Mouse (Mus musculus) neural tube, embryonic 15.5 days (tissue): ENCODE measurements around the gene Pgd. TPM values are rescaled to one million over a fixed set of nuclear protein-coding genes. Genes with fewer than 3 reads are reported as not detected.
A peak's percentile ranks its signal among the peaks of the same experiment; 100 is the strongest.

Experiments
- ATAC-seq: fragments of 200-750 bp; cut with Nextera tagmentation; 2 replicates; pipeline ENCODE4 v1.8.0; 2017; ENCODE audit warnings: mild to moderate bottlenecking, moderate TSS enrichment, moderate library complexity; ENCODE audit not compliant: low FRiP score
- H3K27ac ChIP-seq: fragments of 300-500 bp; sonication (generic); replicated peaks from 2 replicates; pipeline ENCODE4 v1.5.1; 2015; ENCODE audit warnings: mild to moderate bottlenecking, inconsistent platforms
- H3K27me3 ChIP-seq: fragments of 300-500 bp; sonication (generic); replicated peaks from 2 replicates; pipeline ENCODE4 v1.6.1; 2015; ENCODE audit warnings: inconsistent platforms
- H3K36me3 ChIP-seq: fragments of 300-500 bp; sonication (generic); 2 replicates; pipeline ENCODE4 v1.6.1; 2015; ENCODE audit warnings: inconsistent platforms
- H3K4me1 ChIP-seq: fragments of 300-500 bp; sonication (generic); 2 replicates; pipeline ENCODE4 v1.6.1; 2015; ENCODE audit warnings: inconsistent platforms
- H3K4me2 ChIP-seq: fragments of 300-500 bp; sonication (generic); 2 replicates; pipeline ENCODE4 v1.6.1; 2015; ENCODE audit warnings: inconsistent platforms, mild to moderate bottlenecking, moderate library complexity
- H3K4me3 ChIP-seq: fragments of 300-500 bp; sonication (generic); replicated peaks from 2 replicates; pipeline ENCODE4 v1.5.1; 2015; ENCODE audit warnings: mild to moderate bottlenecking, inconsistent platforms
- H3K9ac ChIP-seq: fragments of 300-500 bp; sonication (generic); replicated peaks from 2 replicates; pipeline ENCODE4 v1.6.1; 2015; ENCODE audit warnings: mild to moderate bottlenecking, inconsistent platforms
- H3K9me3 ChIP-seq: fragments of 300-500 bp; sonication (generic); replicated peaks from 2 replicates; pipeline ENCODE4 v1.6.1; 2016; ENCODE audit warnings: inconsistent platforms
- WGBS: fragments of 180-500 bp; shearing (Covaris S2); methylation state at CpG from one replicate; pipeline ENCODE4 v1.1.7; 2015; ENCODE audit warnings: mixed read lengths; 5-methylcytosine and 5-hydroxymethylcytosine counted together
- polyA plus RNA-seq: library from polyadenylated mRNA; unstranded; fragments of >200 nt; fragmentation: Nextera tagmentation; extraction: Ambion mirVana; gene quantifications from 2 replicates; pipeline ENCODE4 v1.2.1, GENCODE M21; 2015

The Pgd gene
- polyA plus RNA-seq, 1 experiment from 2014 or later = 107 TPM

- 70% methylated on average over 7 of the region's 7 CpGs for WGBS
- Histone ChIP-seq H3K4me2 (no peak overlapping the region), H3K27ac (peak overlapping the region; percentile 37), H3K4me1 (0 out of 2 replicates have a peak, but pooled peaks cover 1% of the 10 kb centered on the region), H3K36me3 (peaks cover 56% of the 10 kb centered on the region), H3K4me3 (no peak overlapping the region), H3K9me3 (no peaks in the 10 kb centered on the region), H3K27me3 (no peaks in the 10 kb centered on the region), H3K9ac (no peak overlapping the region)
- ATAC-seq = no peak
These were observed 17.0 kb downstream of the Pgd start for GRCm38 (mm10) chr4:149149611-149150010.

- Histone ChIP-seq H3K4me3 (no peak overlapping the region), H3K27me3 (no peaks in the 10 kb centered on the region), H3K9ac (no peak overlapping the region), H3K9me3 (no peaks in the 10 kb centered on the region), H3K27ac (peak overlapping the region; percentile 37), H3K4me2 (no peak overlapping the region), H3K4me1 (0 out of 2 replicates have a peak, but pooled peaks cover 3% of the 10 kb centered on the region), H3K36me3 (peaks cover 52% of the 10 kb centered on the region)
- ATAC-seq = no peak
- WGBS = 84% methylated on average over 9 of the region's 9 CpGs
These were observed 17.4 kb downstream of the Pgd start for GRCm38 (mm10) chr4:149149196-149149595.

DNA sequence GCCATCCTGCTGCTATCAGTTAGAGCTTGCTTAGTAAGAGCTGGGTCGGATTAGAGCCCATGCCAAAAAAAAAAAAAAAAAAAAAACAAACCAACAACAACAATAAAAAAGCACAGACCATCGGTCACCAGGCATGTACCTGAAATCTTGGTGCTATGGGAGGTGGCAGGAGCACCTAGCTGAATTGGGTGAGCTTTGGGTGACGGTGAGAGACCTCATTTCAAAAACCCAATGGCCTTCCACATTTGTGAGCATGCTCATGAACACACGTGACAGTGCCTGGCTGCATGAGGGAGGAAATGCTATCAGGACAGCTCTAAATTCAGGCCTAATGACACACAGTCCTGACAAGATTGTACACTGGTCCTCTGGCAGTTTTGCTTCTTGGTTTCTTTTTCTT lies 18.5 kb downstream of the Pgd start:
- Histone ChIP-seq H3K27ac (no peak overlapping the region), H3K9ac (no peak overlapping the region), H3K4me3 (no peak overlapping the region), H3K36me3 (peaks cover 40% of the 10 kb centered on the region), H3K4me1 (0 out of 2 replicates have a peak, but pooled peaks cover 3% of the 10 kb centered on the region), H3K4me2 (no peak overlapping the region), H3K27me3 (no peaks in the 10 kb centered on the region), H3K9me3 (no peaks in the 10 kb centered on the region)
- WGBS = 82% methylated on average over 4 of the region's 4 CpGs
- ATAC-seq = no peak

DNA sequence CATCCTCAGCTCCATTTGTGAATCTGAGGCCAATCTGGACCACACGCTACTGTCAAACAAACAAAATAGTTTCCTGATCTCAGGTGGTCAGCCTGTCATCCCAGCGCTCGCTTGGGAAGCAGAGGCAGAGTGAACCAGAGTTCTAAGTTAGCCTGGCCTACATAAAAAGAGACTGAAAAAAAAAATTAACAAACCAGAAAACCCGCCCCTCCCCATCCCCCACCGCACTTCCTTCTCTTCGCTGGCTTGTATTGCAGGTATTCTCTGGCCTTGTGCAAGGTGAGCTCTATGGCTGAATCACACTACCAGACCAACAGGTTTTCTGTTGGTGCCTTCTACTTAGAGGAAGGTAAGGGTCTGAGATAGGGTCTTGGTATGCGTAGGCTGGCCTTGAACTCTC lies 19.0 kb downstream of the Pgd start:
- Histone ChIP-seq H3K9ac (no peak overlapping the region), H3K27me3 (no peaks in the 10 kb centered on the region), H3K4me3 (no peak overlapping the region), H3K4me1 (0 out of 2 replicates have a peak, but pooled peaks cover 3% of the 10 kb centered on the region), H3K9me3 (no peaks in the 10 kb centered on the region), H3K4me2 (no peak overlapping the region), H3K36me3 (peaks cover 35% of the 10 kb centered on the region), H3K27ac (no peak overlapping the region)
- ATAC-seq = no peak
- 93% methylated on average over 7 of the region's 7 CpGs for WGBS

- Histone ChIP-seq H3K27me3 (no peaks in the 10 kb centered on the region), H3K9ac (no peak overlapping the region), H3K4me2 (no peak overlapping the region), H3K4me3 (no peak overlapping the region), H3K36me3 (peaks cover 12% of the 10 kb centered on the region), H3K9me3 (no peaks in the 10 kb centered on the region), H3K4me1 (0 out of 2 replicates have a peak, but pooled peaks cover 3% of the 10 kb centered on the region), H3K27ac (no peak overlapping the region)
- no peak for ATAC-seq
- WGBS = 91% methylated on average over 4 of the region's 4 CpGs
These were observed 21.4 kb downstream of the Pgd start for GRCm38 (mm10) chr4:149145151-149145550.

DNA sequence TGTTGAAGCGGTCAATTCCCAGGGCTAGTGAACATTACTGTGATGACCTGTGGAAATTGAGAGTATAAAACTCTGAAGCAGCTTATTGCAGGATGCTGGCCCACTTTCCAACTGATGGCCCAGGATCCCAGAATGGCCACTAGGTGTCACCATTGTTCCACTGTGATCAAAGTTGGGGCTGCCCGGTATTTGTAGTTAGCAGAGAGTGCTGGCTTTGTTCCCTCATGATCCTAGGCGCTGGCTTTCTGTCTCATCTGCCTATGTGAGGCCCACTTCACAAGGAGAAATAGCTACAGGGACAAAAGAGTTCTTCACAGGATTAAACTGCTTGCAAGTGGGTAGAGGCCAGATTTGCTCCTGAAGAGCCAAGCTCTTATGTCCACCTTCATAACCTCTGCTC lies 22.1 kb downstream of the Pgd start:
- Histone ChIP-seq H3K4me2 (no peak overlapping the region), H3K36me3 (peaks cover 5% of the 10 kb centered on the region), H3K27me3 (no peaks in the 10 kb centered on the region), H3K4me1 (0 out of 2 replicates have a peak, but pooled peaks cover 3% of the 10 kb centered on the region), H3K27ac (0 out of 2 replicates have a peak overlapping the region, but pooled peaks have one; percentile 37), H3K9ac (no peak overlapping the region), H3K9me3 (no peaks in the 10 kb centered on the region), H3K4me3 (no peak overlapping the region)
- ATAC-seq = peak; percentile 87
- 4% methylated on average over 3 of the region's 3 CpGs for WGBS

GRCm38 (mm10) chr4:149143594-149143993 lies 23.0 kb downstream of the Pgd start:
- no peaks in the 10 kb centered on the region for H3K27me3 ChIP-seq

GRCm38 (mm10) chr4:149138515-149138914 lies 28.1 kb downstream of the Pgd start:
- 89% methylated on average over 8 of the region's 8 CpGs for WGBS
- ATAC-seq = no peak
- peaks cover 9% of the 10 kb centered on the region for H3K4me1 ChIP-seq

More at GRCm38 (mm10) chr4:149143594-149143993, 23.0 kb downstream of the Pgd start:
- Histone ChIP-seq H3K4me2 (no peak overlapping the region), H3K9me3 (no peaks in the 10 kb centered on the region), H3K27ac (no peak overlapping the region), H3K4me3 (no peak overlapping the region), H3K4me1 (0 out of 2 replicates have a peak, but pooled peaks cover 3% of the 10 kb centered on the region), H3K9ac (no peak overlapping the region), H3K36me3 (no peaks in the 10 kb centered on the region)
- ATAC-seq = no peak
- WGBS = 43% methylated on average over 4 of the region's 4 CpGs

GRCm38 (mm10) chr4:149136982-149137770 lies 29.4 kb downstream of the Pgd start, which contains the start of gene Cenps:
Gene Cenps, minus strand, starts transcription at chr4:149137629.
- peak within 1 kb of the TSS; percentile 77 for H3K4me3 ChIP-seq
- H3K4me2 ChIP-seq = peak within 1 kb of the TSS; percentile 77
- no peaks in the 10 kb centered on the region for H3K36me3 ChIP-seq
- peak; percentile 91 for ATAC-seq
- H3K9me3 ChIP-seq = no peaks in the 10 kb centered on the region
- peaks cover 9% of the 10 kb centered on the region for H3K4me1 ChIP-seq
- under 1% methylated on average over 68 of the region's 68 CpGs for WGBS
- H3K27me3 ChIP-seq = no peaks in the 10 kb centered on the region
- H3K27ac ChIP-seq = peak within 1 kb of the TSS; percentile 81
- H3K9ac ChIP-seq = peak within 1 kb of the TSS; percentile 70

More at GRCm38 (mm10) chr4:149138515-149138914, 28.1 kb downstream of the Pgd start:
- Histone ChIP-seq H3K9ac (no peak overlapping the region), H3K27ac (no peak overlapping the region), H3K27me3 (no peaks in the 10 kb centered on the region), H3K9me3 (no peaks in the 10 kb centered on the region), H3K36me3 (no peaks in the 10 kb centered on the region), H3K4me3 (no peak overlapping the region), H3K4me2 (no peak overlapping the region)

DNA sequence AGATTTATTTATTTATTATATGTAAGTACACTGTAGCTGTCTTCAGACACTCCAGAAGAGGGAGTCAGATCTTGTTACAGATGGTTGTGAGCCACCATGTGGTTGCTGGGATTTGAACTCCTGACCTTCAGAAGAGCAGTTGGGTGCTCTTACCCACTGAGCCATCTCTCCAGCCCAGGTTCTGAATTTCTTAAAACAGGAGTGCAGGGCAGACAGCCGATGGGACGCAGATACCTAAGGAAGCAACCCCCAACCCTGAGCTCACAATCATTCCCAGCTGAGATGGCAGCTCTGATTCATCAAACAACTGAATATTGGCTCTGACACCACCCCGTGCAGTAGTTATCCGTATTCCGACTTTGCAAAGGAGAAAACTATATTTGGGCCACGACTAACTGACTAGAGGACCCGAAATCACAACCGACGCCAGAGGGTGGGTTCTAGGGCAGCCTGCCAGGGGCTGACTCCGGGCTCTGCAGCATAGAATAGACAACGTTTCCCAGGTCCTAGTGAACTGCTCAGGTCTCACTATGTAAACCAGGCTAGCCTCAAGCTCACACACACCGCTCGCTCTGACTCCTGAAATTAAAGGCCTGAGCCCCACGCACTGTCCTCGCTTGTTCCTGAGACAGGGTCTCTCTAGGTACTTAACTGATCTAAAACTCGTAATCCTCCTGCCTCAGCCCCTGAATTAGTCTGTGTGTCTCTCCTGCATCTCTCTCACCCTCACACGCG lies 30.3 kb downstream of the Pgd start:
- peaks cover 5% of the 10 kb centered on the region; the same call in 1 of the 2 replicates for H3K36me3 ChIP-seq
- H3K27ac ChIP-seq = peak overlapping the region; percentile 81; the same call in 1 of the 2 replicates
- peak overlapping the region; percentile 77 for H3K4me3 ChIP-seq
- 0 out of 2 replicates have a peak, but pooled peaks have one; percentile 2 for ATAC-seq
- H3K4me2 ChIP-seq = peak overlapping the region; percentile 77
- peak overlapping the region; percentile 70 for H3K9ac ChIP-seq
- H3K27me3 ChIP-seq = no peaks in the 10 kb centered on the region
- no peaks in the 10 kb centered on the region for H3K9me3 ChIP-seq
- 71% methylated on average over 18 of the region's 18 CpGs for WGBS
- peaks cover 9% of the 10 kb centered on the region for H3K4me1 ChIP-seq

GRCm38 (mm10) chr4:149133395-149133794 lies 33.2 kb downstream of the Pgd start:
- Histone ChIP-seq H3K4me2 (no peak overlapping the region), H3K9ac (no peak overlapping the region), H3K4me1 (peaks cover 9% of the 10 kb centered on the region), H3K36me3 (peaks cover 10% of the 10 kb centered on the region), H3K9me3 (no peaks in the 10 kb centered on the region), H3K27ac (no peak overlapping the region), H3K27me3 (no peaks in the 10 kb centered on the region), H3K4me3 (no peak overlapping the region)
- no peak for ATAC-seq
- WGBS = 68% methylated on average over 5 of the region's 5 CpGs
